Mouse (Mus musculus): ENCODE measurements around the gene Epha8.

DNA sequence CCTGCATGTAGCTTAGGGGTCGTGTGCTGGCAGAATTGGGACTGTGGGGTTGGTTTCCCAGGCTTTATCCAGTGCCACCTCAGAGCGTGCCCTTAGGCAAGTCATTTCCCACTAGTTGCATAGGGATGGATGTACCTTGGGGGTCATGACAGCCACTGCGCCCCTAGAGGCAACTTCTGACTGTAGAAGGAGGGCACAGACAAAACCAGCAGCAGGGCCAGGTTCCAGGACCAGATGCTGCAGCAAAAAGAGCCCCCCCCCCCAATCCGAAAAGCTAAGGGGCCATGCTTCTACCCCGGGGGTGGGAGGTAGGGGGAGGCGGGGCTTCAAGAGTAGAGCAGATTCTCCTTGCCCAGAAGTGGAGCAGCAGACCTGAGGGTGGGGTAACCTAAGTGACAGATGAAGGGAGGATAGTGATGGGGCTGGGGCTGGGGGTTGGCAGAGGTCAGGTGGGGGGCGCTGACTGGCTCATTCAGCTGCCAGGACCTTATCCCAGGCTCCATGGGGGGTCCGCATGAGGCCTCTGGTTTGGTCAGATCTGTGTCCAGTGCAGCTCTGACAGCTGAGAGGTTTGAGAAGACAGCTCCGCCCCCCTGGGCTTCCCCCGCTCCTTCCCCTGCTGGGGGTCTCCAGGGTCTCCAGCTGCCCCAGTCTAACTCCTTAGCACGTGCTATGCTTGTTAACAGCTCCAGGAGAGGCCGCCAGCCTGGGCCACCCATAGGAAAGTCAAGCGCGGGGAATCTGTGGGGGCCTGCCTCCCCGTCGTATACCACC lies 13.1 kb upstream of the Epha8 start:
- no peak for TF ChIP-seq CTCF (IDR thresholded peaks at IDR 0.05; ENCODE audit: borderline replicate concordance, control insufficient read depth, extremely low read depth, insufficient read depth, low read length, poor library complexity)
- TF ChIP-seq POLR2A (IDR thresholded peaks at IDR 0.05; ENCODE audit: control insufficient read depth, extremely low read depth, insufficient read depth, low read length, poor library complexity): no peak

Data from thymus, adult 2 months (tissue).